Mouse (Mus musculus) spleen, postnatal 14 days (tissue): ENCODE measurements around the gene Cnst.

Experiments used
- DNase-seq, 2 experiments: peaks; one replicate each; pipeline ENCODE4 v3.0.0; 2021 to 2022; ENCODE audit warnings: low spot score in 2 of 2

Gene Cnst

DNA sequence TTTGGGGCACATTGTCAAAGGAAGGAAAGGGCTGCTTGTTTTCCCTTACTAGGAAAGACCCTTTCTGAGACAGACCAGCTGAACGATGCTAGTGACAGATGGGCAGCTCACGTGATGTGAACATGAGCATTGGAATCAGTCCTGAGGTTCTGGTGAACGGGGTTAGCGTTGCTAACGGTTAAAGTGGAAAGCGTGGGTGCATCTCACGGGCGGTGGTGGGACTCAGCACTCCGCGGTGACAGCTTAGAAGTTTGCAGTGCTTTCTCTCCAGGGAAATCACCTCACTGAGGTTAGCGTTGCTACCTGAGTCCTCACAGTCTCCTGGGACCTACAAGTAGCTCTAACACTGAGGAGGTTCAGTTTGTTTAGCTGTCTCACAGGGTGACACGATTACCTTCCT, 45.5 kb downstream of the Cnst start:
- DNase-seq, result no peak

DNA sequence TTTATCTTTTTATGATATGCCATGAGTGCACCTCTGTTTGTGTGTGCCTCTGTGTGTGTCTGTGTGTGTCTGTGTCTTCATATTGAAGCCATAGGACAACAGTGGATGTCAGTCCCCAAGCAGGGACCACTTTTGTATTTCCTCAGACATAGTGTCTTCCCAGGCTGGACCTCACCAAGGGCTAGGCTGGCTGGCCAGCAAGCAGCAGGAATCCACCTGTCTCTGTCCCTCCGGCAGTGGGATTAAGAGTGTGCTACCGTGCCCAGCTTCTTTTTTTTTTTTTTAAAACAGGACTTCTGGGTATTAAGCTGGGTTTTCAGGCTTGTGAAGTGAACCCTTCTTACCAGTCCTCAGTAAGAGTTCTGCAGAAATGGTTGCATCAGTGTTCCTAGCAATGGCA, 46.0 kb downstream of the Cnst start:
- DNase-seq, result no peak

DNA sequence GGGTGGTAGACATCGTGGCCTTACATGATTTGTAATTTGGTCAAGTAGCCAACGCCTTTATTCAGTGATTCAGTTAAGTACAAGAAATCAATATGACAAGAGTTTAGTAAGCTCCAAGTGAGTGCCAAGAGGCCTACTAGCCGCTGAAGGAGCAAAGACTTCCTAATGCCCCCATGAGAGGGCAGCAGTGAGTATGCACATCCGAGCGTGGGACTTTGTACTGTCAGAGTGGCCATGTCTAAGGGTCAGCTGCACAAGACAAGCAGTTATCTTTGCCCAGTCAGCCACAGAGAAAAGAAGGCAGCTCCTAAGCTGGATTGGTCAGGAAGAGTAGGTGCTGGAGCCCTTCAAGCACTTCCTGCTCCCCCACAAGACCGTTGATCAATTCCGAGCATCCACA, 46.8 kb downstream of the Cnst start:
- DNase-seq, result no peak

DNA sequence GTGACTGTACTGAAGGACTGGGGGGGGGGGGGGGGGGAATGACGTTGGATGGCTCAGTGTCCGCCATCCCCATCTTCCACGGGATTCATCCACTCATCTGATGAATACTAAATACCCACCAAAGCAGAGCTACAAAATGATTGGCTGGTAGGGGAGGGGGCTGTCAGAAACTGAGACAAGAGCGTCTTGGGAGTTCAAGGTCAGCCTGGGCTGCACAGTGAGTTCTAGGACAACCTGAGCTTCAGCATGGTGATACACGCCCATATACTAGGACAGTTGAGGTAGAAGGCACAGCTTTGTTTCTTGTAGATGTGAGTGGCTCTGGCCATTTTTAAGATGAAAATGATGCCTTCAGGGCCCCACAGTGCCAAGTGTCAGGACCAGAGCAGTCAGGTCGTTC, 52.2 kb downstream of the Cnst start:
- no peak for DNase-seq

DNA sequence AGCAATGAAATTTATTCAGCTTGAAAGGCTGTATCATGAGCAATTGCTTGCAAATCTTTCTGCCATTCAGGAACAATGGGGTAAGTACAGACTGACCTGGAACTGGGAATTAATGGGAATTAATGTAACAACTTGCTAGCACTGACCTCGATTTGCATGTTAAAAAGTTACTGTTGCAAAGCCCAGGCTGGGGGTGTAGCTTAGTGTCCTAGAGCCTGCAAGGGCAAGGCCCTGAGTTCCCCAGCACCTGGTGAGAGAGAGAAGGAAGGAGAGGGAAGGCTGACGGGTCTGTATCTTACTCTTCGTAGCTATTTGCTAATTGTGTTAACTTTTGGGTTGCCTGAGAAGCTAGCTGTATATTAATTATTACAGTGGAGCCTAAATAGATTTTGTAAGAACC, 58.4 kb downstream of the Cnst start:
- DNase-seq, result no peak

DNA sequence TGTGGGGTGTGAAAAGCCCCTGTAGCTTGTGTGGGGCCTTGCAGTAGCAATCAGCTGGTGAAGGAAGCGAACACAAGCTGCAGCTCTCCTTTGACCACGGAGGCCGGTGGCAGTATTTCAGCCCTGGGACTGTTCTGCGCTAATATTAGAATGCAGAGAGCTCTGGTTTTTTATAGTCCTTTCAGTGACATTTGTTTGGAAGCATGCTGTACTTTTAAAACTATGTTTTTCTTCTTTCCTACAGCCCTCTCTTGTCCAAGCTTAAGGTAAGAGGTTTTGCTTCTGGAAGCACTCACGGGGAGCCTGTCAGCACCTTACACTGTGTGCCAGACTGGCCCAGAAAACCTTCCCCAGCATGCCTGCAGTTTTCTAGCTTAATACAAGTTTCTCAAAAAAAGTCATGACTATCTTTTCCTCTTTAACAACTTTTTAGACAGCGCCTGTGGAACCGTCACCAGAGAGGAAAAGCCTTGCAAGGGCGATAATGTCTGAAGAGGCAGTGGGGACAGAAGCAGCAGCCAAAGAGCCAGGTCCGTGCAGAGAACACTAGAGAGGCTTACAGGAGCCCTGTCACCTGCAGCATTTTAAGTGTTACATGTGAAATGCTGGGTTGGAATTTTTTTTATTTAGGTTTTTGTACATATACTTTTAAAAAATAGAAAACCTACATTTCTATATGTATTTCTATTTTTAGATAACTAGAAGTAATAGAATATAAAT, 60.0 kb downstream of the Cnst start:
- no peak for DNase-seq

DNA sequence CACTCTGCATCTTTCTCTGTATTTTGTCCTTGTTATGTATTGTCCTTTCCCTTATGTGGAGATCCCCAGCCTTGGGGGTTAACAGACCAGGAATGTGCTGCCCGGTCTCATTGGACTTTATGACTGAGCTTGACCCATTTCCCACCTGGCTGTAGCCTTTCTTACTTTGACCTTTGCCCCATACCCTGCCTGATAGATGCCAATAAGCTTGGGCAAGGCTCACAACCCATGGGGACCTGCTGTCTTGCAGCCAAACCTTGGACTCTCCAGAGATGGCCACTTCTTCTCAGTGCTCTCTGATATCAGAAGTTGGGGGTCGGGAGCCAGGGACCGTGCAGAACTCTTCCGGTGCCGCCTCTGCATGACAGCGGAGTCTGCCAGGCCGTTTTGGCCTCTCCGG, 62.4 kb downstream of the Cnst start:
- DNase-seq, result no peak

DNA sequence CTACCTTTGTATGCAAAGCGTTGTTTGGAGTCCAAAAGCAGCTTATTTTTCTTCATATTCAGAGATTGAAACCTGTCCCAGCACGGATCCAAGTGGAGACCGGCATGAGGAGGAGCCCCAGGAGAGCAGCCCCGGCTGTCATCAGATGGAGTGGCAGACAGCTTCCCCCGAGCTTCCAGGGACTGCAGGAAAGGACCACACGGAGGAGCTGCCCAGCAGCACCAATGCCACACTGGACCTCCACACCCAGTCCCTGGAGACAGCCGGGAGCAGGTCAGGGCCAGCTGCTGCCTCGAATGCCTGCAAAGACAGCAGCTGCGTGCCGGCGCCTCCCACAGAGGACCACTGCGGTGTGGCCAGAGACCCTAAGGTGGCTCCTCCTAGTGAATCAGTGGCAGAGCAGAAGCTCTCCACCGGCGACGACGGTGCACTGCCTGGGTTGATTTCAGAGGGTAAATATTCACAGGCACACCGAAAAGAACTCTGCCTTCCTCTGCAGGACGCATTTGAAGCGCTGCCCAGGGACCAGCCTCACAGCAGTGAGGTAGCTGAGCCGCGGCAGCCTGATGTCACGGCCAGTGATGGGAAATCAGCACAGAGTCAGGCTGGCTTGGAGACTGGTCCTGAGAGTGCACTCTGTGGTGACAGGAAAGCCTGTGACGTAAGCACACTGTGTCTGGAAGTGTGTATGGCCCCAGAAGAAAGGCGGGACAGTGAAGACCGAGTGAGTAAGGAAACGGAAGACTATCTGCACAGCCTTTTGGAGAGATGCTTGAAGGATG, 63.7 kb downstream of the Cnst start:
- DNase-seq, result no peak

DNA sequence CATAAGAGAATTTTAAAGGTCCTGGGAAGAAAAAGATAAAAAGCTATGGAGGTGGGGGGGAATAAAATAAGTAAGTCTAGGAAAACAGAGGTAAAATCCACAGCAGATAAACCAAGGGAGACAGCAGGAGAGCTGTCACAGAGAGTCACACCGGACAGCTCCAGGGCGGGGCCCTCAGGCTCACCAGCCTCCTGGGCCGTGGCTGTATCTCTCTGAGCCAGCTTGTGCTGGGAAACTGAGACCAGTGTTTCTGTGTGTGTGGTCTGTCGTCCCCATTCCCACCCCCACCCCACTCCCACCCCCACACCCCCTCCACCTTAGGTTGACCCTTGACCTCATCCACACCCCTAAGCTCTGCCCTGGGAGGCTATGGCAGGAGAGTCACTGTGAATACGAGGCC, 65.0 kb downstream of the Cnst start:
- no peak for DNase-seq

DNA sequence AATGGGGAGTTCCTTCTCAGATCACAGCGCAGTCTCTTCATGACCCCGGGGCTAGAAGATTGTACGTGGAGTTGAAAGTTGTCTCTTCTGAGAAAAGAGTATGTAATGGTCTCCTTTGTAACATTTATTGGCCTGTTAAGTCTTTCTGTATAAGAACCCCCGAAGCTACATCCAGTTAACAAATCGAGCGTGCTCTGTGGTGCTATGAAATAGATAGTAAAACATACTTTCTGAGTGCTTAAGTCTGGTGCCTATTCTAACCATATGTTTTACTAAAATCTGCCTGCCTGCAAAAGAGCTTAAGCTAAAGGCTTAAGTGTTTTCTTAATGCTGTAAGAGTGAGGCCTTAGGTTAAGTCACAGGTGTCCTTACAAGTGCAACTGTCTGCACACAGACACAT, 66.2 kb downstream of the Cnst start:
- no peak for DNase-seq

DNA sequence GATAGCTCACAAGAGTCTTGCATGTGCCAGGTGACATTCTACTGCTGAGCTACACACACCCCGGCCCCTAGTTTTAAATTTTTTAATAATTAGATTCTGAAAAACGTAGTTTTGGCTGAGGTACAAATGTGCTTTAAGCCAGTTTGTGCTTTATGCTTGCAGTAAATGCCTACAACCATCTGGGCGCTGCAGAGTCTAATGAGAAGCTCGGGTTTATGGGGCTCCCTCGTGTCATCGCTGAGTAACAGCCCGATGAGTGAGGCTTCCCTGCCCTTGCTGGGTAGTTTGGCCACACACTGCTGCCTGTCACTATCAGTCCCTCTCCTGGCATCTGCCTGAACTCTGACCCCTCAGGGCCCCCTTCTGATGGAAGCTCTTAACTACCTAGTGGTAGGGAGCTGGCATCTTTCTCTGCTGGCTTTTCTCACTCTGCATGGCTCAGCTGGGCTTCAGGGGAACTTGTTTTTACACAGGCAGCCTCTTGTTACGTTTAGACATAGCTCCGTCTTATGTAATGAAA, 66.9 kb downstream of the Cnst start:
- DNase-seq, result no peak

DNA sequence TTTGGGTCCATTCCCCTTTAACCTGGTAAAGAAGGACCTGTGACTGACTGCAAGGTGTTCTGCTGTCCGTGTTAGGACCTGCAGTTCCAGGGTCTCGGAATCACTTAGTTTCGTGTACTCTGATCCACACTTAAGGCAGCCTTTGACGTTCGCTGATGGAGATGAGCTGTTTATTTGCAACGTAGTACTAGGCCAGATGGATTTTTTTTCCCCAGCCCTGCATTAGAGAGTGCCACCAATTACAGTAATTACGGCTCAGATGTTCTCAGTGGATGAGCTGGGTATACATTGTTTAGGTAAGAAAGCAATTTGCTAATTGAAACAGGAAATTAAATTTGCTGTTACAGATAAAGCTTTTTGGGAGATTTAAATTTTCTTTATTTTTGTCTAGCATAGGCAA, 71.3 kb downstream of the Cnst start:
- no peak for DNase-seq

DNA sequence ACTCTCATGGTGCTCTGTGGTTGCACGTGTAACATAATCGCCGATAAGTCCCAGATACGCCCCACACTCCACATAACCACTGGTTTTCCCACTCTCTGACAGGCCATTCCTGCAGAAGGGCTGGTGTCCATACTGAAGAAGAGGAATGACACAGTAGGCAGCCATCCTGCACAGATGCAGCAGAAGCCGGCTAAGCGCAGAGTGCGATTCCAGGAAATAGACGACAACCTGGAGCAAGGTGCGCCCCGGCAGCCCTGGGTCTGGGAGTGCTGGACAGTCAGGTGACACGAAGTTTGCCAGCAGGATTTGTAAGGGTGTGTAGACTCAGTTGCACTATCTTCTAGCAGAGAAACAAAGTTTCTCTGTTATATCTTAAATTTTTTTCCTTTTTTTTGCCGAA, 76.5 kb downstream of the Cnst start:
- no peak for DNase-seq

DNA sequence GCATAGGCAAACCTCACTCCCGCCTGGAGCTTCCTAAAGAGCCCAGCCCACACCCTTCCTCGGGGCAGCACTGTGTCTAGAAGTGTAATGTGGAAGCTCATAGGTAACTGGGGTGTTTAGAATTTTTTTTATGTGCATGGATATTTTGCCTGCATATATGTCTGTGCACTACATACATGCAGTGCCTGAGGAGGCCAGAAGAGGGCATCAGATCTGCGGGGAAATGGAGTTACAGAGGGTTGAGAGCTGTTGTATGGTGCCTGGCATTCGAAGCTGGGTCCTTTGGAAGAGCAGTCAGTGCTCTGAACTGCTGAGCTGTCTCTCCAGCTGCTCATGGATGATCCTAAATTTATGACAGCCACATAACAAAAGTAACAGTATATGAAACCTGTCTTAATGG, 77.5 kb downstream of the Cnst start:
- peak in 1 of 2 experiments; percentile 42 for DNase-seq

DNA sequence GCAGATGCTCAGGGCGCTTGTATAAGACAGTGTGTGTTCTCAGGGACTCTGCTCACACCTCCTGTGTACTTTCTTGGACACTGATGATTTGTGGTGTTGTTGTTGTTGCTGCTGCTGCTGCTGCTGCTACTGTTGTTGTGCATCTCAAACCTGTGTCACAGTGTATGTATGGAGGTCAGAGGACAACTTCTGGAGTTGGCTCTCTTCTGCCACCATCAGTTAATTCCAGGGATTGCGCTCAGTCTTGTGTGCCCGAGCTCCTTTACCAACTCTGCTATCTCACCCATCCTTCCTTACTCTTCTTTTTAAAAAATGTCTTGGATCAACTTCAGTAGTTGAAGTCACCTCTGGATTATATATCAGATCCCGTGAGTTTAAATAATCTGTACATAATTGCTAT, 78.2 kb downstream of the Cnst start:
- DNase-seq, result peak in 1 of 2 experiments; percentile 48

DNA sequence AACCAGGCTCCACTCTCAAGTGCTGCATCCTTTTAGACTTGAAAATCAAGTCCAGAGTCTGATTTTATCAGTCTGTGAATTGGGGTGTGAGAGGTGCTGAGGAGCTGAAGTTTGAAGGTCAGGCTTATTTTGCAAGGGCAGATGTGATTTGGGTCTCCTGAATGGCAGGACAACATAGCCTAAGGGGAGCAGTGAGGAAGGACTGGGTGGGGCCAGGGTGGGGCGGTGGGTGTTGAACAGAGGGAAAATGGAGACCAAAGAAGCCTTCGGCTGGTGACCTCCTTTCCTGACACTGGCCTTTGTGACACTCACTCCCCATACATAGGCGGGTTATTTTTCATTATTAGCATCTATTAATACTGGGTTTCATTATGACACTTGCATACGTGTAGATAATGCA, 81.7 kb downstream of the Cnst start:
- no peak for DNase-seq

DNA sequence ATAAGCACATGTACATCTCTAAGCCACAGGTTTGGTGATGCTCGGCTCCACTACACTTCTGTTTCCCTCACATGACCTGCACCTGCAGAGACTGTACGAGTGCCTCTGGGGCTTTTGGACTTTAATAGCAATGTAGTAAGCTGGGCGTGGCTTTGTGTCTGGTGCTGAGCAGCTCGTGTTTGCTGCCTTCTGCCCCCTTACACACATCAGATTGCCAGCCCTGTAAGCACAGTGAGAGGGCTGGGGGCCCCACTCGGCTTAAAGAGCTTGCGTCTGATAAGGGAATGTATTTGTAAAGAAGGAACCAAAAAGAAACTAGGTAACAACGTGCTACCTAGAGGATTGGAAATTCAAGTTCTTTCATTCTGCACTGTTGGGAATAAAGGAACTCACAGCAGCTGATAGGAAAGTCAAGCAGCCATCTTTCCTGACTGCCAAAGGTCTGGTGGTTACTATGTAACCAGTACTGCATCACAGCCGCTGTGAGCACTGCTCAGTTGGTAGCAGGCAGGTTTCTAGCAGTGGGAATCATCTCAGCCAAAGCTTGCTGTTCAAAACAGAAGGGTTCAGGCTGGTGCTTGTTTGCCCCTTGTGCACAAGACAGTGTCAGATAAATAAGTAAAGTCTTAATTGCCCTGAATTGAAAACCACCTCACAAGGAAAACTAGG, 82.4 kb downstream of the Cnst start:
- DNase-seq, result no peak

DNA sequence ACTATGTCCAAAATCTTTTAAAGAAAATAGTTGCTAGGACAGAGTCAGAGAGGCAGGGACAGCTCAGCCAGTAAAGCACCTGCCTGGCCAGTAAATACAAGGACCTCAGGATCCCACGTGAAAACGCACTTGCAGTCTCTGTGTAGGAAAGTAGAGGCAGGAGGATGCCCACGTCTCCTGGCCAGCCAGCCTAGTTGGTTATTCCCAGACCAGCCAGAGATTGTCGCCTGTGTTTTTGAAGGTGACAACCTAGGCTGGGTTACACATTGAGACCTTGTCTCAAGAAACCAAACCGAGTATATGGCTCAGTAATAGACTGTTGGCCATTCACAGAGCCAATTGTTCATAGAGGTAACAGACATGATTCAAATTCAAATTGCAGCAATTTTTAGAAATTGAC, 83.1 kb downstream of the Cnst start:
- no peak for DNase-seq

DNA sequence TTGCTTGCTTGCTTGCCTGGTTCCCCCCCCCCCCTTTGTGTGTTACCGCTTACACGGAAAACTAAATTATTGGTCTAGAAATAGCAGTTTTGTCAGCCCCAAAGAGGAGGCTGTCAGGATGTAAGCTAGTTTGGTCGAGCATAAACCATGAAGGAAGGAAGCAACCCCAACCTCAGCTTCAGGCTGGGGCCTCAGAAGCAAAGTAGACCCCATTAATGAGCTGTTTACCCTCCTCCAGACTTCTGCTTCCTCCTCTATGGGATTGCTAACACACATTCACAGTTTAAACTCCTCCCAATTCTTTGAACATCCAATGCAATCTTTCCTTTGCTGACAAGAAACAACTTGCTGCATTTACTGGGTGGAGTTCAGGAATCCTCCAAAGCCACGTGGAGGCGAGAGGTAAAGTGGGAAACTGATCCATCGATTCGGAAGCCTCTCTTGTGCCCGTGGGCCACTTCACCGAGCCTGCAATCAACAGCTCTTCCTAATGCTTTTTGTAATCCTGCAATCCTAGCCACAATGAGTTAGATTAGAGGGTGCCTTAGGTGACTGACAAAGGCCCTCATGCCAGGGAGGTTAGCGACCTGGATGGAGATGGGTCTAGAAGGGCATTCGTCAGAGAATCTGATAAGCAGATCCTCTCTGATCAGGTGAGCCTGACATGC, 86.7 kb downstream of the Cnst start:
- no peak for DNase-seq

DNA sequence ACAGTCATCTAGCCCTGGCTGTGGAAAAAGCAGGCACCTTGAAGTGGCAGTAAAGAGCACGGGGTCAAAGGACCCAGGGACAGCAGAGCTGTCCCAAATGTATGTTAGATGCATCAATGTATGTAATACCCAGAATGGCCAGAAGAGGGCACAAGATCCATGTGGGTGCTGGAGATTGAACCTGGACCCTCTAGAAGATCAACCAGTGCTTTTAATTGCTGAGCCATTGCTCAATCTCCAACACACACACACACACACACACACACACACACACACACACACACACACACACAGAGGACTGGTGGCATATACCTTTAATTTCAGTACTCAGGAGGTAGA, 87.2 kb downstream of the Cnst start:
- DNase-seq, result peak in 1 of 2 experiments; percentile 26

DNA sequence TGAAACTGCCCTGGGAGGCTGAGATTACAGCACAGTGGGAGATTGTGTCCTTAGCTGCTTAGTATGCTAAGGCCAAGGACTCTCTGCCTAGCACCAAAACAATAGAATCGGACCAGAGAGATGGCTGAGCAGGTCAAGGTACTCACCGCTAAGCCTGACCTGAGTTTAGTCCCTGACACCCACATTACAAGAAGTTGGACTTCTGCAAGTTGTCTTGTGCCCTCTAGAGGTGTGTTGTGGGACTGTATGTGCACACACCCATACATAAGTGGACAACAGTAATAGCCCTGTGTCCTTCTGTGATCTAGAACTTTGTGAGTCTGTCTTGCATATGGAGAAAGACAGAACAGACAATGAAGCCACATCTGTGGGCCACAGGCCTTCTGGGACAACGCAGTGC, 88.0 kb downstream of the Cnst start:
- no peak for DNase-seq

DNA sequence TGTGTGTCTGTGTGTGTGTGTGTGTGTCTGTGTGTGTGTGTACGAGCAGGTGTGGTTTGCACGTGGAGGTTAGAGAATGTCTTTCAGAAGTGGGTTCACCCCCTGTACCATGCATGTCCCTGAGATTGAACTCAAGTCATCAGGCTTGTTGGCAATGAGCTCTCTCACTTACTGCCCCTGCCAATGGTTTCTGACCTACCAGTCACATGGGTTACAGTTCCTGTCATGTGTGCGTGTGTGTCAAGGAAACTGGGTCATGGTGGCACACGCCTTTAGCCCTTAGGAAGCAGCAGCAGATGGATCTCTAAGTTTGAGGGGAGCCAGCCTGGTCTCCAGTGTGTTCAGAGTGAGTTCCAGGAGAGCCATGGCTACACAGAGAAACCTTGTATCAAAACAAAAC, 96.6 kb downstream of the Cnst start:
- no peak for DNase-seq
